ENCODE assay signal across 27 mouse cellular contexts in the genomic region with DNA sequence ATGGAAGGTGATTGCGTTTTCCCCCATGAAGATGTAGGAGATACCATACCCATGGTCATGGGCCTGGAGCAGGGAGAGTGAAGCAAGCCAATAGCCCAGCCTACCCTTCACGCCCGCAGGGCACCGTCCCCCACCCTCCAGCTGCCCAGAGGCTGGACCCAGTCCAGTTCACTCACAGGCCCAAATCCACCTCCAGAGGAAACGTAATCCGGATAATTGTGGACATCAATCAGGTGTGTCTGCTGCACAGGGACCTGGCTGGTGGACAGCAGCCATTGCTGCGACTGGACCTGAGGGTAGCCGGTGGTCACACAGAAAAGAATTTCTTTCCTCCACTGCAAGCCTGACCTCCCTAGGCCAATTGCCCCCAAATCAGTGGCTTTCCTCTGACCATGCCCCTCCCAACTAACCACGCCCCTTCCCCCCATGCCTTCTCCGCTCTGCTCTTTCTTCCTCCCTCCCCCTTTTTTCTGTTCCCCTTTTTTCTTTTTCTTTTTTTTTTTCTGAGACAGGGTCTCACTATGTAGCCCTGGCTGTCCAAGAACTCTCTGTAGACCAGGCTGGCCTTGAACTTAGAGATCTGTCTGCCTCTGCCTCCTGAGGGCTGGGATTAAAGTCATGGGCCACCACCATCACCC. TPM values are rescaled to one million over a fixed set of nuclear protein-coding genes. Genes with fewer than 3 reads are reported as not detected.
DNase-seq lines count a peak whose midpoint lies in the region.
"Had no signal": no experiment of that assay in that cellular context is flagged by ENCODE, and none has a peak within 500 bp of the region (broad histone marks: within the 10 kb centered on the region; RNA-seq: fewer than 3 reads in every experiment).

No protein-coding gene starts in this region.

- peaks cover 6% of the 10 kb centered on the region; the same call in 1 of the 2 replicates for H3K4me1 ChIP-seq in heart, embryonic 10.5 days
- H3K4me1 ChIP-seq: limb, embryonic 13.5 days; lung, embryonic 15.5 days; midbrain, embryonic 15.5 days had no signal

- 86% methylated on average over 10 of the region's 10 CpGs for WGBS in heart, embryonic 10.5 days

- peaks cover 38% of the 10 kb centered on the region for H3K36me3 ChIP-seq in heart, embryonic 10.5 days
- H3K36me3 ChIP-seq: liver, embryonic 13.5 days had no signal

- peaks cover 5% of the 10 kb centered on the region; the same call in 1 of the 2 replicates for H3K27me3 ChIP-seq in heart, embryonic 10.5 days (ENCODE audit: insufficient read depth, poor library complexity, severe bottlenecking)
- H3K27me3 ChIP-seq: embryonic facial prominence, embryonic 15.5 days; hindbrain, embryonic 15.5 days; limb, embryonic 13.5 days; liver, embryonic 13.5 days; lung, embryonic 15.5 days; midbrain, embryonic 15.5 days; neural tube, embryonic 13.5 days had no signal

- no peak overlapping the region for H3K27ac ChIP-seq in heart, embryonic 10.5 days
- H3K27ac ChIP-seq: embryonic facial prominence, embryonic 15.5 days; hindbrain, embryonic 15.5 days; limb, embryonic 13.5 days; liver, embryonic 13.5 days; lung, embryonic 15.5 days; midbrain, embryonic 15.5 days; neural tube, embryonic 13.5 days had no signal

- H3K4me3 ChIP-seq in heart, embryonic 10.5 days: 0 out of 2 replicates have a peak overlapping the region, but pooled peaks have one; percentile 3
- H3K4me3 ChIP-seq: embryonic facial prominence, embryonic 15.5 days; hindbrain, embryonic 15.5 days; limb, embryonic 13.5 days; liver, embryonic 13.5 days; lung, embryonic 15.5 days; midbrain, embryonic 15.5 days; myocyte; neural tube, embryonic 13.5 days had no signal

- DNase-seq in adrenal gland, adult 2 months: peak; percentile 3
- DNase-seq in adrenal gland, adult 8-10 months: no peak
- DNase-seq in heart, embryonic 10.5 days (ENCODE audit: low spot score): no peak
- no peak for DNase-seq in heart, postnatal 4 days
- DNase-seq in A20 (ENCODE audit: low read depth, low spot score): peak; percentile 63
- DNase-seq in MN1 (ENCODE audit: low spot score): peak; percentile 40
- no peak for DNase-seq in layer of hippocampus, postnatal 36 days
- no peak for DNase-seq in embryo, embryonic 9.5 days (ENCODE audit: extremely low spot score)
- DNase-seq: adrenal gland, postnatal 36 days; cerebellum, adult 11 months; kidney, adult 8-10 months; kidney, postnatal 10 days; liver, embryonic 13.5 days; lung, postnatal 4 days; thymus, adult 18-20 months; thymus, postnatal 36 days had no signal

- no peaks in the 10 kb centered on the region for H3K9me3 ChIP-seq in heart, embryonic 10.5 days
- H3K9me3 ChIP-seq: embryonic facial prominence, embryonic 15.5 days; hindbrain, embryonic 15.5 days; limb, embryonic 13.5 days; liver, embryonic 13.5 days; lung, embryonic 15.5 days; midbrain, embryonic 15.5 days; neural tube, embryonic 13.5 days had no signal

RNA-seq across cellular contexts. Expression of gene Cpt1c, which starts 14.7 kb away (rescaled TPM):
- 10 to 100 TPM in 1 of 2 experiments, 1 to 10 TPM in 1; 7.3 to 13.5 TPM for total RNA-seq in adrenal gland, adult 2 months (2021)
- polyA plus RNA-seq in adrenal gland, adult 2 months (2012; rRNA removed): 29.6 and 37.5 TPM in 2 replicates
- total RNA-seq in adrenal gland, adult 8-10 months (2022): 10 to 100 TPM; 13.7 to 28.4 (median 20.4) TPM
- polyA plus RNA-seq in heart, embryonic 10.5 days (2016; fragmentation: Nextera tagmentation; extraction: Ambion mirVana): 11.7 and 19.1 TPM in 2 replicates
- total RNA-seq in heart, postnatal 4 days (2021): 1 to 10 TPM; 4.4 to 5.1 TPM
- total RNA-seq in layer of hippocampus, postnatal 36 days (2021): 100 to 1,000 TPM; 131 to 137 TPM

RNA-seq across cellular contexts. Expression of gene Tsks, which starts 17.0 kb away (rescaled TPM):
- not detected for total RNA-seq in adrenal gland, adult 2 months (2021)
- polyA plus RNA-seq in adrenal gland, adult 2 months (2012; rRNA removed): 0.13 and 0.31 TPM in 2 replicates
- not detected for total RNA-seq in adrenal gland, adult 8-10 months (2022)
- 0.25 TPM in 1 of 2 replicates, not detected in the other for polyA plus RNA-seq in heart, embryonic 10.5 days (2016; fragmentation: Nextera tagmentation; extraction: Ambion mirVana)
- not detected for total RNA-seq in heart, postnatal 4 days (2021)
- total RNA-seq in layer of hippocampus, postnatal 36 days (2021): under 1 TPM; 0.87 to 0.88 TPM
- total RNA-seq: adrenal gland, postnatal 36 days; gastrocnemius, adult 8-10 months; hematopoietic stem cell, adult 5-6 weeks had no signal
- polyA plus RNA-seq: forebrain, embryonic 14.5 days; intestine, embryonic 14.5 days; myocyte had no signal

RNA-seq across cellular contexts. Expression of gene Prmt1, which starts 26.4 kb away (rescaled TPM):
- total RNA-seq in adrenal gland, adult 2 months (2021): 100 to 1,000 TPM; 166 to 234 TPM
- 101 and 122 TPM in 2 replicates for polyA plus RNA-seq in adrenal gland, adult 2 months (2012; rRNA removed)
- total RNA-seq in adrenal gland, adult 8-10 months (2022): 100 to 1,000 TPM; 221 to 296 (median 243) TPM
- 563 and 740 TPM in 2 replicates for polyA plus RNA-seq in heart, embryonic 10.5 days (2016; fragmentation: Nextera tagmentation; extraction: Ambion mirVana)
- total RNA-seq in heart, postnatal 4 days (2021): 100 to 1,000 TPM; 306 to 324 TPM
- 100 to 1,000 TPM; 155 to 168 TPM for total RNA-seq in layer of hippocampus, postnatal 36 days (2021)

RNA-seq across cellular contexts. Expression of gene Ap2a1, which starts 30.7 kb away (rescaled TPM):
- total RNA-seq in adrenal gland, adult 2 months (2021): 100 to 1,000 TPM in 1 of 2 experiments, 10 to 100 TPM in 1; 86.3 to 105 TPM
- polyA plus RNA-seq in adrenal gland, adult 2 months (2012; rRNA removed): 119 and 121 TPM in 2 replicates
- 100 to 1,000 TPM in 3 of 4 experiments, 10 to 100 TPM in 1; 99.8 to 139 (median 118) TPM for total RNA-seq in adrenal gland, adult 8-10 months (2022)
- polyA plus RNA-seq in heart, embryonic 10.5 days (2016; fragmentation: Nextera tagmentation; extraction: Ambion mirVana): 73.9 and 82.1 TPM in 2 replicates
- total RNA-seq in heart, postnatal 4 days (2021): 10 to 100 TPM; 96.9 to 99.4 TPM
- total RNA-seq in layer of hippocampus, postnatal 36 days (2021): 100 to 1,000 TPM; 295 to 305 TPM

RNA-seq across cellular contexts. Expression of gene Irf3, which starts 37.5 kb away (rescaled TPM):
- total RNA-seq in adrenal gland, adult 2 months (2021): 100 to 1,000 TPM; 105 to 130 TPM
- 93.3 and 98.1 TPM in 2 replicates for polyA plus RNA-seq in adrenal gland, adult 2 months (2012; rRNA removed)
- 100 to 1,000 TPM; 118 to 180 (median 144) TPM for total RNA-seq in adrenal gland, adult 8-10 months (2022)
- 61.8 and 71.1 TPM in 2 replicates for polyA plus RNA-seq in heart, embryonic 10.5 days (2016; fragmentation: Nextera tagmentation; extraction: Ambion mirVana)
- 10 to 100 TPM; 42.0 to 43.0 TPM for total RNA-seq in heart, postnatal 4 days (2021)
- 10 to 100 TPM; 45.9 to 51.0 TPM for total RNA-seq in layer of hippocampus, postnatal 36 days (2021)

Comparison
In these comparisons a context has a peak if more than half of its experiments do, and no peak if none do; other contexts are left out.
1. DNase-seq: peak in adrenal gland, adult 2 months (single experiment), A20 (single experiment) and MN1 (single experiment); none in adrenal gland, adult 8-10 months (single experiment), heart, embryonic 10.5 days (single experiment), heart, postnatal 4 days (single experiment), layer of hippocampus, postnatal 36 days (0 of 2) and embryo, embryonic 9.5 days (single experiment).
2. RNA of gene Cpt1c, which starts 14.7 kb away (total RNA-seq): 131 to 137 TPM in layer of hippocampus, postnatal 36 days; 13.7 to 28.4 TPM in adrenal gland, adult 8-10 months, 7.3 to 13.5 TPM in adrenal gland, adult 2 months and 4.4 to 5.1 TPM in heart, postnatal 4 days; every median in the first group is over 4 times any median in the second.